Mouse (Mus musculus) frontal cortex, postnatal 14 days (tissue): Measurements from ENCODE around the gene Col9a1.

ENCODE experiments used
- DNase-seq, 2 experiments: peaks; one replicate each; pipeline ENCODE4 v3.0.0; 2022; ENCODE audit warnings: low spot score in 2 of 2

The Col9a1 gene

GRCm38 (mm10) chr1:24222231-24222630, 44.8 kb downstream of the Col9a1 start:
- DNase-seq, result no peak

GRCm38 (mm10) chr1:24222981-24223612, 45.7 kb downstream of the Col9a1 start:
- no peak for DNase-seq

- DNase-seq, result no peak
Measured at GRCm38 (mm10) chr1:24225825-24226526, 48.6 kb downstream of the Col9a1 start.

GRCm38 (mm10) chr1:24226941-24227711, 49.7 kb downstream of the Col9a1 start:
- DNase-seq, result no peak

- DNase-seq, result no peak
Measured at GRCm38 (mm10) chr1:24229552-24229951, 52.1 kb downstream of the Col9a1 start.

GRCm38 (mm10) chr1:24230428-24230827, 53.0 kb downstream of the Col9a1 start:
- no peak for DNase-seq

- DNase-seq, result no peak
Measured at GRCm38 (mm10) chr1:24231504-24232270, 54.3 kb downstream of the Col9a1 start.

GRCm38 (mm10) chr1:24236330-24236729, 58.9 kb downstream of the Col9a1 start:
- no peak for DNase-seq

- DNase-seq, result no peak
Measured at GRCm38 (mm10) chr1:24240039-24240691, 62.8 kb downstream of the Col9a1 start.

- DNase-seq, result no peak
Measured at GRCm38 (mm10) chr1:24244931-24245330, 67.5 kb downstream of the Col9a1 start.

GRCm38 (mm10) chr1:24245700-24246375, 68.4 kb downstream of the Col9a1 start:
- DNase-seq, result no peak

GRCm38 (mm10) chr1:24248294-24249104, 71.1 kb downstream of the Col9a1 start:
- no peak for DNase-seq

GRCm38 (mm10) chr1:24249105-24249664, 71.8 kb downstream of the Col9a1 start:
- DNase-seq, result no peak

- no peak for DNase-seq
Measured at GRCm38 (mm10) chr1:24257961-24258360, 80.6 kb downstream of the Col9a1 start.

GRCm38 (mm10) chr1:24259419-24259818, 82.0 kb downstream of the Col9a1 start:
- DNase-seq, result no peak

- no peak for DNase-seq
Measured at GRCm38 (mm10) chr1:24261181-24261580, 83.8 kb downstream of the Col9a1 start.

- no peak for DNase-seq
Measured at GRCm38 (mm10) chr1:24267022-24267421, 89.6 kb downstream of the Col9a1 start.

GRCm38 (mm10) chr1:24286360-24286759, 109.0 kb downstream of the Col9a1 start:
- no peak for DNase-seq

- no peak for DNase-seq
Measured at GRCm38 (mm10) chr1:24292515-24292914, 115.1 kb downstream of the Col9a1 start.
